Mouse (Mus musculus): ENCODE results near the gene Rcc2.

The Rcc2 gene

DNA sequence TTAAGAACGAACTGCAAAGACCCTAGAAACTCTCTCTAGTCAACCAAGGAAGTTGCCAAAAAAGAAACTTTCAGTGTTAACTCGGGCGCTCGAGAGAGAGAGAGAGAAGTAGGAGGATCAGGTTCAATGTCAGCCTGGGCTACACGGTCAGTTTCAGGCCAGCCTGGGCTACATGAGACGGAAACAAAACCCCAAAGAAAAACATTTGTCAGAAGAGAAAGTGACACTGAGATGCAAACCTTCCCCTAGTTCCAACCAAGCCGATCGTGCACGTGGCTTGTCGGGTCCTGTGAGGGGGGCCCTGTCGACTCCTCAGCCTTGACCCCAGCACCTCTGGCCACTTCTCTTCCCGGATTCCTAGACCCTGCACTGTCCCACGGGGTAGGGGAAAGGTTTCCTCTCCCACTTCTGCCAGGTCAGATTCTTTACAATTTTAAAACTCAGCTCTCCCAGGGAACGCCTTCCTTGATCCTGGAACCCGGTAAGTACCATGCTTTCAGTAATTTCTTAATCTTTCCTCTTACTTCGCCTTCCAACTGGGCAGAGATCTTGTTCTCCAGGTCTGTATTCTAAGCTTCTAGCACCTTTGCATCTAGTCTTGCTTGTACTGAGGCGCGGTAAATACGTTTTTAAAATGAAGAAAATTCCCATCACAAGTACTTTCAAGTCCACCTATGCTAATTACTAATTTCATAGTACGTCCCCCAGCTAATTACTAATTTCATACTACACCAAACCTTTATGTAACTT is at the start of gene Rcc2:
TSS of gene Rcc2 (plus strand) at position 273 of the 750 bp plus-strand sequence.
- peak; percentile 46 for DNase-seq (ENCODE audit: low spot score)

DNA sequence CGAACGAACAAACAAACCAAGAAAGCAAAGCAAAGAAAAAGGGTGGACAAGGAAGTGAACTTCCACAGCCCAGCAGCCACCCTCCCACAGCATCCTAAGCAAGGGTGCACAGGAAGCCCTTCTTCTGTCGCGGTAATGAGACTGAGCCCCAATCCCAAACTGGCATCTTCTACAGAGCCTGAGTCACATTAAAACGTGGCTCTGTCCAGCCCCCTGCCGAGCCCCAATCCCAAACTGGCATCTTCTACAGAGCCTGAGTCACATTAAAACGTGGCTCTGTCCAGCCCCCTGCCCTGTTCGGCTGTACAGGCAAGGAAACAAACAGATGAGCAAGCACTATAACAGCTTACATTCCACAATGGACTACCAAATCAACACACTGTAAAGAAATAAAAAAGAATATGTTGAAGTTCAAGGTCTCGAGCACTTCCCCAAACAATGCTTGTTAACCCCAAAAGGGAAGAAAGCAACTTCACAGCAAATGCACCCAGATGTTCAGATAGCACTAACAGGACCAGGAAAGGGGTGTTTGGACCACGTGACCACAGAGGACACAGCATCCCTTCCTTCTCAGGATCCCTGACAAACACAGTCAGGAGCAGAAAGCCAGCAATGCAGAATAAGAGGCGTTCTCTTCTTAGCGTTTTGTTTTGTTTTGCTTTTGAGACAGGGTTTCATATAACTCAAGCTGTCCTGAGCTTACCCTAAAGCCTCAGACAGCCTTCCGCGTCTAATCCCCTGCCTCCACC is 46.3 kb upstream of the Rcc2 start:
- no peak for DNase-seq (ENCODE audit: low spot score)

DNA sequence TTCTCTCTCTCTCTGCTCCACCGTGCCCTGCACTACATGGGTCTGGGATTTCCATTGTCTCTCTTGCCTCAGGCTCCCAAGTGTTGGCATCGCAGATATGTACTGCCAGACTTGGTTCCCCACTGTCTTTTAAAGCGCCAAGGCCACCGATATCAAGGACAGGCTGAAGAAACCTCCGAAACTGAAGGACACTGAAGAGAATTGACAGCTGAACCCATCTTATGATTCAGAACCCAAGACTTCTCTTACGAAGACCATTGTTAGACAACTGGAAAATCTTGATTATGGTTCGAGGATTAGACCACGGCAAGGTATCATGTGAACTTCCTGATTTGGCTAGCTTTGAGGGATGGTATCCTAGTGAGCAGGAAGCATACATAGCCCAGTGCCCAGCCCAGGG is 45.5 kb upstream of the Rcc2 start:
- no peak for DNase-seq (ENCODE audit: low spot score)

GRCm38 (mm10) chr4:140656529-140656928 is 43.8 kb upstream of the Rcc2 start:
- no peak for DNase-seq (ENCODE audit: low spot score)

GRCm38 (mm10) chr4:140657681-140658575 is 42.4 kb upstream of the Rcc2 start:
- peak; percentile 61 for DNase-seq (ENCODE audit: low spot score)

DNA sequence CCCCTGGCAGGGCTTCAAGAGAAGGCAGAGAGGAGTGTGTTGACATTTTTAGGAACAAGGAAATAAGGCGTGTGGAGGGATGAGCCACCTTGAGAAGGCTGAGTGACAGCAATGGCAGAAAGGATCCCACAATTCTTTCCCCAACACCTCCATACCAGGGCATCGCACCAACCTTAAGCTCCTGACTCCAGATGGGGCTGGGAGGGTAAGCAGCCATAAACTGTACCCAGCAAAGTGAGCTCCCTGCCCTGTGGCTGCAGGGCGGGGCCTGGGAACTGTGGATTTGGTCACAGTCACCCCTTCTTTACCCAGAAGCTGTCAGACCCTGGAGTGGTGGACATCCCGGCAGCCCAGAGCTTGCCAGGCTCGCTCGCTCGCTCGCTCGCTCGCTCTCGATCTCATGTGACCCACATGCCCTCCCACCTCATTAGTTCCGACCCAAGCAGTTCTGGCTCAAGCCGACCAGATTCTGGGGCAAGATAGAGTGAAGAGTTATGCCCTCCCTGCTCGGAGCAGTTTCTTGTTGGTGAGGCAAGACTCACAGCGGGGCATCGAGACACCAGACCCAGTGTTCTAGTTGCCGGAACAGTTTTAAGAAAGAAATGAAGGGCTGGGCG is 38.8 kb upstream of the Rcc2 start:
- DNase-seq (ENCODE audit: low spot score), result no peak

DNA sequence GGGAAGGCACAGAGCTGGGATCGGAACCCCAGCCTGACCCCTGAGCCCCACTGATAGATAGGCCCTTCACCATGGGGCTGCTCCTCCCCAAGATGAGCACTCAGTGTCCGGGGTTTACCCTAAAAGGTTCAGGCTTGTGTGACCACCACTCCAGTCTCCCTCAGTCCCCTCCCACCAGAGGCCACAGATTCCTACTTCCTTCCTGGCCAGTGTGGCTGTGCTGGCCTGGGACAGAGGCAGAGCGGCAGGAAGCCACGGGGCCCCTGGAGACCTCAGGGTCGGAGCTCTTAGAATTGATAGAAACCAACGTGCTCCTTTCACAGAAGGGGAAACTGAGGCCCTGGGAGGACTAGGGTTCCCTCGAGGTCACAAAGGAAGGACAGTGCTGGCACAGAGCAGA is 37.9 kb upstream of the Rcc2 start:
- peak; percentile 36 for DNase-seq (ENCODE audit: low spot score)

GRCm38 (mm10) chr4:140662882-140663585 is 37.3 kb upstream of the Rcc2 start:
- DNase-seq (ENCODE audit: low spot score), result no peak

- DNase-seq (ENCODE audit: low spot score), result no peak
These were observed 35.3 kb upstream of the Rcc2 start for GRCm38 (mm10) chr4:140665053-140665452.

GRCm38 (mm10) chr4:140665760-140666159 is 34.6 kb upstream of the Rcc2 start, which contains the start of gene Arhgef10l:
Gene Arhgef10l (minus strand): TSS chr4:140666012.
- peak; percentile 42 for DNase-seq (ENCODE audit: low spot score)

DNA sequence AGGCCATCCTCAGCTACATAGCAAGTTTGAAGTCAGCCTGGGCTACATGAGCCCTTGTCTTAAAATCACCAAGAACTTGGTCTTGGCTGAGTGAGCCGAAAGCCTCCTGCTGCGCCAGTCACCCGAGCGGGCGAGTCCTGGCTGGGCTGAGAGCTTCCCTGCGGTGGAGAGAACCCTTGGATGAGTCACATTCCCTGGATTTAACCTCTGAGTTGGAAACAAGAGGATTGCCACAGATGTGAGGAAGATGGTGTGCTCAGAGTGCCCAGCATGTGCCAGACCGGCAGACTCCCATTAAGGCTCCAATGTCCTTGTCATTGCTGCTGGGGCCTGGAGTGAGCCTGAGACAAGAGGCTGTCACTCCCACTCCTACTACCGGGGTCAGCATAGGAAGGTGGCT is 32.5 kb upstream of the Rcc2 start:
- no peak for DNase-seq (ENCODE audit: low spot score)

- peak; percentile 35 for DNase-seq (ENCODE audit: low spot score)
These were observed 26.6 kb upstream of the Rcc2 start for GRCm38 (mm10) chr4:140673527-140674264.

- DNase-seq (ENCODE audit: low spot score), result peak; percentile 92
These were observed 25.9 kb upstream of the Rcc2 start for GRCm38 (mm10) chr4:140674345-140674926.

- DNase-seq (ENCODE audit: low spot score), result peak; percentile 70
These were observed 21.3 kb upstream of the Rcc2 start for GRCm38 (mm10) chr4:140679038-140679437.

DNA sequence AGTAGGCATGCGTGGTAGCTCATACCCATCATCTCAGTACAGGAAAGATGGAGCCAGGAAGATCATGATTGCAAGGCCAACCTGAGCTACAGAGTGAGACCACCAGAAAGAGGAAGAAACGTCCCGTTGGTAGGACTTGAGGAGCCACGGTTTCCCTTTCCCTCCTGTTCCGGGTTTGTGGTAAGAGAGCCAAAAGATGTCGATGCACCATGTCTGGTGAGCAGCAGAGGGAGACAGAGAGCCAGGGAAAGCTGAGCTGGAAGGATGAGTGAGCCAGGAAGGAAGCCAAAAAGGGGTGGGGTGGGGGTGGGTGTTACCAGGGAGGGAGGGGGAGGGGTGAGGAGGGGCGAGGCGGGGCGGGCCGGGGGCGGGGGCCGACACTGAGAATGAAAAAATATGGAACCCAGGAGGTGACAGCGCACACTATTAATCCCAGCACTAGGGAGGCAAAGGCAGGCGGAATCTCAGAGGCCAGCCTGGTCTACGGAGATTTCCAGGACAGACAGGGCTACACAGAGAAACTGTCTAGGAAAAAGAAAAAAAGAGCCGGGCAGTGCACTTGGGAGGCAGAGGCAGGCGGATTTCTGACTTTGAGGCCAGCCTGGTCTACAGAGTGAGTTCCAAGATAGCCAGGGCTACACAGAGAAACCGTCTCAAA is 20.5 kb upstream of the Rcc2 start:
- peak; percentile 88 for DNase-seq (ENCODE audit: low spot score)

DNA sequence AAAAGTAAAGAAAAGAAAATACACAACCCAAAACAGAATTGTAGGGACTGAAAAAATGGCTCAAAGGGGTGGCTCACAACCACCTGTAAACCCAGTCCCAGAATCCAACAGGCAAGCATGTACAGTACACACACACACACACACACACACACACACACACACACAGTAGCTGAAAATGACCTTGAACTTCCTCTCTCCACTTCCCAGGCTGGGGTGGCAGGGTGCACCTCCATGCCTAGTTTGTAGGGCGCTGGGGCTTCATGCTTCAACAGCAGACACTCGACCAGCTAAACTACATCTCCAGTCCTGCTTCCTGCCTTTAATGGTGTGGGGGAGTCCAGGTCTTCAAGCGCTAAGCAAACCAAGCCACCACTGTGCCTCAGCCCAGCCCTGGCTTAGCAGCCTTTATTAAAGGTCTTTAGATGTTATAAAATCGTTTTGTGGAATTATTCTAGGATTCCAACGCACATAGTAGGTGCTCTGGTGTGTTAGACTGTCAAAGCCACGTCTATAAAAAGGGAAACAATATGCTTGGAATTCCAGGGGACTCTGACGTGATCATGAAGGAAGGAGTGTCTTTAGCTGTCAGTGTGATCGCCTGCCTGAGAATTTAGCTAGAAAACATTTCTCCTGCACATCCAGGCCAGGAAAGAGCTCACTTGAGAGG is 19.5 kb upstream of the Rcc2 start:
- no peak for DNase-seq (ENCODE audit: low spot score)

GRCm38 (mm10) chr4:140683608-140684007 is 16.7 kb upstream of the Rcc2 start:
- no peak for DNase-seq (ENCODE audit: low spot score)

DNA sequence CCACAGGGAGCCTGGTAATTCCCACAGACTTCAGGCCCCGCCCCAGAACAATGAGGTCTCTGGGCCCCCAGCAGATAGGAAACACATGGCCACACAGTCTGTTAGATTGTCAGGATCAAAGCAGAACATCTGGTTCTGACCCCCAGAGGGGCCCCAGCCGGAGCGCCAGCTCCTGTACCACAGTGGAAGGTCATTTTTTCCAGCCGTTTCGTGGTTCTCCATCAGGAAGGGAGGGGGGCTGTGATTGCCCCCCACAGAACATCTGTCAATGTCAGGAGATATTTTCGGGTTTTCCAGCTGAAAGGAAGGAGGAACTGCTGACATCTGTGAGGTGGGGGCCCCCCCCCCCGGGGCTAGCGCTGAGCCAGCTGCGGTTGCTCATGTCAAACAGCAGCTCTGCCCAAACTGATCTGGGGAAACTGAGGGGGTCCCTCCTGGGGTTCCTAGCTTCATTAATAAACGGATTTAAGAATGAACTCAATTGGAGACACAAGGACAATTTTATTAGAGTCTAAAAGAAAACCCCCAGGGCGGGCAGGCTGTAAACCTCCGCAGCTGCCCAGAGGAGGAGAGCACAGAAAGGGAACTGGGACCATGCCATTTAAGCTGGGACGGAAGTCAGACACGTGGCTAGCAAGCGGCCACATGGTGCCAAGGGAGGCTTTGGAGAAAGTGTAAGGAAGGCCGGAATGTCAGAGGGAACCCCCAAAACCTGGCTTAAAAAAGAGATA is 16.0 kb upstream of the Rcc2 start:
- DNase-seq (ENCODE audit: low spot score), result peak; percentile 76

All from embryo, embryonic 10 days (tissue).